Mouse (Mus musculus) forebrain, embryonic 15.5 days (tissue): ENCODE results near the gene Aagab. TPM values are rescaled to one million over a fixed set of nuclear protein-coding genes. Genes with fewer than 3 reads are reported as not detected.
A peak's percentile ranks its signal among the peaks of the same experiment; 100 is the strongest.

Experiments used
- ATAC-seq: fragments of 200-750 bp; cut with Nextera tagmentation; replicated peaks from 2 replicates; pipeline ENCODE4 v1.8.0; 2017; ENCODE audit warnings: mild to moderate bottlenecking, moderate TSS enrichment, moderate library complexity
- H3K27ac ChIP-seq: fragments of 300-500 bp; sonication (generic); replicated peaks from 2 replicates; pipeline ENCODE4 v1.5.1; 2015; ENCODE audit warnings: mild to moderate bottlenecking, inconsistent platforms
- H3K27me3 ChIP-seq: fragments of 300-500 bp; sonication (generic); 2 replicates; pipeline ENCODE4 v1.6.1; 2015; ENCODE audit warnings: inconsistent platforms
- H3K36me3 ChIP-seq: fragments of 300-500 bp; sonication (generic); 2 replicates; pipeline ENCODE4 v1.6.1; 2015; ENCODE audit warnings: mild to moderate bottlenecking, inconsistent platforms
- H3K4me1 ChIP-seq: fragments of 300-500 bp; sonication (generic); 2 replicates; pipeline ENCODE4 v1.6.1; 2015; ENCODE audit warnings: inconsistent platforms
- H3K4me2 ChIP-seq: fragments of 300-500 bp; sonication (generic); replicated peaks from 2 replicates; pipeline ENCODE4 v1.6.1; 2015; ENCODE audit warnings: mild to moderate bottlenecking, inconsistent platforms
- H3K4me3 ChIP-seq: fragments of 300-500 bp; sonication (generic); 2 replicates; pipeline ENCODE4 v1.5.1; 2015; ENCODE audit warnings: mild to moderate bottlenecking, inconsistent platforms
- H3K9ac ChIP-seq: fragments of 300-500 bp; sonication (generic); replicated peaks from 2 replicates; pipeline ENCODE4 v1.6.1; 2015; ENCODE audit warnings: mild to moderate bottlenecking, inconsistent platforms
- H3K9me3 ChIP-seq: fragments of 300-500 bp; sonication (generic); 2 replicates; pipeline ENCODE4 v1.6.1; 2016; ENCODE audit warnings: inconsistent platforms
- WGBS: fragments of 180-500 bp; shearing (Covaris S2); methylation state at CpG from one replicate; pipeline ENCODE4 v1.1.7; 2015; ENCODE audit warnings: mixed read lengths; 5-methylcytosine and 5-hydroxymethylcytosine counted together
- polyA plus RNA-seq: library from polyadenylated mRNA; unstranded; fragments of >200 nt; fragmentation: Nextera tagmentation; extraction: Ambion mirVana; gene quantifications from 2 replicates; pipeline ENCODE4 v1.2.1, GENCODE M21; 2015

Aagab gene
- 52.3 and 56.6 TPM in 2 replicates for polyA plus RNA-seq

GRCm38 (mm10) chr9:63602043-63602939 is at the start of gene Aagab, which contains the start of gene Iqch:
Aagab (plus strand) TSS chr9:63602660.
Iqch (minus strand) TSS chr9:63602493.
- no peaks in the 10 kb centered on the region for H3K9me3 ChIP-seq
- peaks cover 16% of the 10 kb centered on the region for H3K4me1 ChIP-seq
- peak within 1 kb of the TSS; percentile 63 for H3K27ac ChIP-seq
- peak; percentile 99 for ATAC-seq
- H3K27me3 ChIP-seq = no peaks in the 10 kb centered on the region
- 1% methylated on average over 70 of the region's 70 CpGs for WGBS
- peak within 1 kb of the TSS; percentile 86 for H3K4me3 ChIP-seq
- peak within 1 kb of the TSS; percentile 73 for H3K4me2 ChIP-seq
- peak within 1 kb of the TSS; percentile 90 for H3K9ac ChIP-seq
- H3K36me3 ChIP-seq = no peaks in the 10 kb centered on the region

- Histone ChIP-seq H3K27ac (no peak overlapping the region), H3K36me3 (no peaks in the 10 kb centered on the region), H3K4me1 (no peaks in the 10 kb centered on the region), H3K9ac (no peak overlapping the region), H3K27me3 (0 out of 2 replicates have a peak, but pooled peaks cover 10% of the 10 kb centered on the region), H3K9me3 (no peaks in the 10 kb centered on the region), H3K4me3 (no peak overlapping the region), H3K4me2 (no peak overlapping the region)
- WGBS = 73% methylated on average over 3 of the region's 3 CpGs
- no peak for ATAC-seq
Measured at GRCm38 (mm10) chr9:63553628-63554027, 48.8 kb upstream of the Aagab start.

GRCm38 (mm10) chr9:63555460-63555990 is 46.9 kb upstream of the Aagab start:
- no peaks in the 10 kb centered on the region for H3K27me3 ChIP-seq
- H3K4me1 ChIP-seq = no peaks in the 10 kb centered on the region
- H3K36me3 ChIP-seq = no peaks in the 10 kb centered on the region
- no peak overlapping the region for H3K4me2 ChIP-seq
- H3K9ac ChIP-seq = no peak overlapping the region
- no peak for ATAC-seq
- H3K4me3 ChIP-seq = no peak overlapping the region
- no peak overlapping the region for H3K27ac ChIP-seq
- no peaks in the 10 kb centered on the region for H3K9me3 ChIP-seq
- 75% methylated on average over 3 of the region's 3 CpGs for WGBS

GRCm38 (mm10) chr9:63556316-63556715 is 46.1 kb upstream of the Aagab start:
- ATAC-seq = no peak
- Histone ChIP-seq H3K36me3 (no peaks in the 10 kb centered on the region), H3K4me3 (no peak overlapping the region), H3K27ac (no peak overlapping the region), H3K4me1 (no peaks in the 10 kb centered on the region), H3K27me3 (0 out of 2 replicates have a peak, but pooled peaks cover under 1% of the 10 kb centered on the region), H3K9ac (no peak overlapping the region), H3K9me3 (no peaks in the 10 kb centered on the region), H3K4me2 (no peak overlapping the region)
- 87% methylated on average over 1 of the region's 1 CpGs for WGBS

- ATAC-seq = no peak
- 80% methylated on average over 8 of the region's 8 CpGs for WGBS
- no peak overlapping the region for H3K27ac ChIP-seq
Measured at GRCm38 (mm10) chr9:63556933-63557332, 45.5 kb upstream of the Aagab start.

GRCm38 (mm10) chr9:63561931-63562330 is 40.5 kb upstream of the Aagab start:
- ATAC-seq = no peak
- Histone ChIP-seq H3K4me3 (no peak overlapping the region), H3K4me2 (no peak overlapping the region), H3K9ac (no peak overlapping the region), H3K9me3 (no peaks in the 10 kb centered on the region), H3K36me3 (no peaks in the 10 kb centered on the region), H3K27me3 (peaks cover 13% of the 10 kb centered on the region; the same call in 1 of the 2 replicates), H3K4me1 (peaks cover 8% of the 10 kb centered on the region; the same call in 1 of the 2 replicates), H3K27ac (no peak overlapping the region)
- WGBS = 36% methylated on average over 8 of the region's 8 CpGs

More at GRCm38 (mm10) chr9:63556933-63557332, 45.5 kb upstream of the Aagab start:
- H3K9ac ChIP-seq = no peak overlapping the region
- no peak overlapping the region for H3K4me2 ChIP-seq
- no peaks in the 10 kb centered on the region for H3K9me3 ChIP-seq
- no peak overlapping the region for H3K4me3 ChIP-seq
- H3K36me3 ChIP-seq = no peaks in the 10 kb centered on the region
- peaks cover 2% of the 10 kb centered on the region; the same call in 1 of the 2 replicates for H3K4me1 ChIP-seq
- H3K27me3 ChIP-seq = 0 out of 2 replicates have a peak, but pooled peaks cover 5% of the 10 kb centered on the region

GRCm38 (mm10) chr9:63563436-63563835 is 39.0 kb upstream of the Aagab start:
- H3K4me3 ChIP-seq = no peak overlapping the region
- ATAC-seq = no peak
- H3K4me1 ChIP-seq = peaks cover 14% of the 10 kb centered on the region
- no peak overlapping the region for H3K9ac ChIP-seq
- no peaks in the 10 kb centered on the region for H3K9me3 ChIP-seq
- no peak overlapping the region for H3K27ac ChIP-seq
- H3K4me2 ChIP-seq = no peak overlapping the region
- H3K27me3 ChIP-seq = peaks cover 13% of the 10 kb centered on the region; the same call in 1 of the 2 replicates
- WGBS = 80% methylated on average over 2 of the region's 2 CpGs
- H3K36me3 ChIP-seq = no peaks in the 10 kb centered on the region

GRCm38 (mm10) chr9:63568314-63568713 is 34.1 kb upstream of the Aagab start:
- no peaks in the 10 kb centered on the region for H3K9me3 ChIP-seq
- H3K4me3 ChIP-seq = no peak overlapping the region
- H3K27ac ChIP-seq = no peak overlapping the region
- WGBS = 58% methylated on average over 6 of the region's 6 CpGs
- no peak overlapping the region for H3K9ac ChIP-seq
- H3K4me2 ChIP-seq = no peak overlapping the region
- H3K36me3 ChIP-seq = no peaks in the 10 kb centered on the region
- peaks cover 18% of the 10 kb centered on the region for H3K4me1 ChIP-seq
- no peak for ATAC-seq
- peaks cover 5% of the 10 kb centered on the region; the same call in 1 of the 2 replicates for H3K27me3 ChIP-seq

- Histone ChIP-seq H3K9me3 (no peaks in the 10 kb centered on the region), H3K27ac (no peak overlapping the region; the same call in 1 of the 2 replicates), H3K4me1 (peaks cover 18% of the 10 kb centered on the region), H3K36me3 (no peaks in the 10 kb centered on the region), H3K9ac (no peak overlapping the region), H3K27me3 (peaks cover 5% of the 10 kb centered on the region; the same call in 1 of the 2 replicates), H3K4me2 (peak overlapping the region; percentile 15; the same call in 1 of the 2 replicates), H3K4me3 (no peak overlapping the region)
- 9% methylated on average over 8 of the region's 8 CpGs for WGBS
- ATAC-seq = no peak
Measured at GRCm38 (mm10) chr9:63568808-63569207, 33.7 kb upstream of the Aagab start.

GRCm38 (mm10) chr9:63571895-63572294 is 30.6 kb upstream of the Aagab start:
- Histone ChIP-seq H3K4me2 (no peak overlapping the region), H3K27me3 (no peaks in the 10 kb centered on the region; the same call in 1 of the 2 replicates), H3K27ac (no peak overlapping the region), H3K9me3 (no peaks in the 10 kb centered on the region), H3K36me3 (no peaks in the 10 kb centered on the region), H3K4me1 (peaks cover 18% of the 10 kb centered on the region), H3K4me3 (no peak overlapping the region), H3K9ac (no peak overlapping the region)
- ATAC-seq = no peak
- 40% methylated on average over 6 of the region's 6 CpGs for WGBS

- Histone ChIP-seq H3K4me3 (no peak overlapping the region), H3K4me2 (no peak overlapping the region), H3K9ac (no peak overlapping the region), H3K36me3 (no peaks in the 10 kb centered on the region), H3K9me3 (no peaks in the 10 kb centered on the region), H3K4me1 (peaks cover 17% of the 10 kb centered on the region), H3K27ac (no peak overlapping the region), H3K27me3 (no peaks in the 10 kb centered on the region; the same call in 1 of the 2 replicates)
- WGBS = 78% methylated on average over 7 of the region's 7 CpGs
- no peak for ATAC-seq
Measured at GRCm38 (mm10) chr9:63572874-63573273, 29.6 kb upstream of the Aagab start.

- no peaks in the 10 kb centered on the region for H3K27me3 ChIP-seq
- no peak overlapping the region for H3K27ac ChIP-seq
- no peak overlapping the region for H3K9ac ChIP-seq
- WGBS = 88% methylated on average over 3 of the region's 3 CpGs
- no peaks in the 10 kb centered on the region for H3K4me1 ChIP-seq
- no peaks in the 10 kb centered on the region for H3K9me3 ChIP-seq
- H3K4me2 ChIP-seq = no peak overlapping the region
- no peaks in the 10 kb centered on the region for H3K36me3 ChIP-seq
- no peak for ATAC-seq
- H3K4me3 ChIP-seq = no peak overlapping the region
Measured at GRCm38 (mm10) chr9:63577469-63577868, 25.0 kb upstream of the Aagab start.
